Mouse (Mus musculus): ENCODE data around the gene Kcnip1.

Gene Kcnip1

DNA sequence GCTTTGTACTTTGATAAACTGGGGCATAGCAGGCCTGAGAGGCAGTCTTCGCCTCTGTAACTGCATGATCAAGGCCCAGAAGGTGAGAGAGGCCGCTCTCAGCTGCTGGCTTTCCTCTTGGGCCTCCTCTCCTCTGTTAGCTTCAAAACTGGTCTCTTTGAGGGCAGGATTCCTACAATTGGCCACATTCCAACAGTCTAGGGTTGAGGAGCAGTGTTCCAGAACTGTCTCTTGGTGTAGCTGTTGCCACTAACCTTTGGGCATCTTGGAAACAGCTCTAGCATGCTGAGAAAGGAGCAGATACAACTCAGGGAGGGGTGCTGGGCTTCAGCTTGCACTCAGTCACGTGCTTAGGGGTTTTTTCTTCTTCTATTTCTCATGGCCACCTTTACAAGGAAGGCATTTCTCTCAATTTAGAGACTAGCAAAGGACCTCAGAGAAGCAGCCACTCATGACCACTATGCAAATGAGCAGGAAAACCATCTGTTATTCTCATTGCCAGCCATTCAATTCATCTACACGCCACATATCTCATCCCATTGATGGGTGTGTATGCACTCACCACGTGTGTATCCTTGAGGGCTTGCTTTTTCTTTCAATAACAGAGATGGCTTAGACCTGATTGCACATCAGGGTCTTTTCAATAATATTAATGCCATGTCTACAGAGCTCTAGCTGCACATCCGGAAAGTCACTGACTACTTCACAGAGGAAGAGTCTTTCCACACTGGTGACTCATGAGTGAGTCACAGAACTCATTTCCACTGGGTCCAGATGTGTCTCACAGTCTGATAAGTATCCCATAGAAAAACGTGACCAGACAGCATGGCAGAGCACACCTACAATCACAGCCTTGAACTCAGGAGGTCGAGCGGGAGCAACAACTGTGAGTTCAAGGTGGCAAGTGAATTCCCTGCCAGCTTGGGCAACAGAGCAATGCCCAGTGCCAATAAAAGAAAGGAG is 225.7 kb downstream of the Kcnip1 start:
- DNase-seq (ENCODE audit: low read depth, low spot score): no peak

DNA sequence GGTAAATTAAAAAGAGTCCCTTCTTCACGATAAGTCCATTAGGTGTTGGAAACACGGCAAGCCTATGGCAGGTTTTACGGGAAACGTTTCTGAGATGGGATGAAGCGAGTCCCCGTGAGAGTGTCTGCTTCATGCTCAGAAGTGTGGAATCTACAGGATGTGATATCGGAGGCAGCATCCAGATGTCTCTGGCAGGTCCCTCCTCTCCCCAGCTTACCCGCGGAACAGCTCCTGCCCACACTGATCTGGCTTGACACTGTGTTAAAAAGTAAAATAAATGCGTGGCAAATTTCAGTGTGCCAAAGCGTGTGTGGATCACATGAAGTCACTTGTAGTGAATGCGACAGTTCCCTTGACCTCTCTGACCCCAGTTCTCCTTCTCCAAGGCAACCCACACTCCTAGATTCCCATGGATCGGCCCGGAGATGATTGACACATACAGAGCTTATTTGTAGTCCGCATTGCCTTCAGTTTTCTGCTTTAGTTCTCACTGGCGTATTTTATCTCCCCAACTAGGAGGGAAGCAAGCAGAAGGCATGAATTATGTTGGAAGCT is 231.7 kb downstream of the Kcnip1 start:
- no peak for DNase-seq (ENCODE audit: low read depth, low spot score)

GRCm38 (mm10) chr11:33756624-33757023 is 236.3 kb downstream of the Kcnip1 start:
- no peak for DNase-seq (ENCODE audit: low read depth, low spot score)

DNA sequence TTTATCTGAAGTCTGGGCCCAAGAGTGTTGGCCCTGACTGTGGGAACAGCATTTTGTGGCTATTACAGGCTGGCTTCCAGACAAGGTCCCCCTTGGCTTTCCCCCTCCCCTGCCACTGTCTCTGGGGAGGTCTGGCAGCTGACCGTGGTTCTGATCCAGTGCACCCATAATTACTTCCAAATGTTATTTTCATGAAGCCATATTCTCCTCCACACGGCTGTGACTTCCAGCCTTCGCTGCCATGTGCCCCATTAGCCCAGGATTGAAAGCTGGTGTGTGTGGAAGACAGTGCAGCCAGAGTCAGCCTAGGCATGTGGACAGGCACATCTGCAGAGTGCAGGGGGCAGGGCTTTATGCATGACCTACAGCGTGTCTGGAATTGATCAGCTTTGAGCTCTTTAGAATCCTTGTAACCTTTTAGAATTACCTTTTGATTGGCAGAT is 240.5 kb downstream of the Kcnip1 start:
- no peak for DNase-seq (ENCODE audit: low read depth, low spot score)

GRCm38 (mm10) chr11:33751503-33751902 is 241.4 kb downstream of the Kcnip1 start:
- no peak for DNase-seq (ENCODE audit: low read depth, low spot score)

- DNase-seq (ENCODE audit: low read depth, low spot score): no peak
Measured at GRCm38 (mm10) chr11:33749979-33750378, 243.0 kb downstream of the Kcnip1 start.

DNA sequence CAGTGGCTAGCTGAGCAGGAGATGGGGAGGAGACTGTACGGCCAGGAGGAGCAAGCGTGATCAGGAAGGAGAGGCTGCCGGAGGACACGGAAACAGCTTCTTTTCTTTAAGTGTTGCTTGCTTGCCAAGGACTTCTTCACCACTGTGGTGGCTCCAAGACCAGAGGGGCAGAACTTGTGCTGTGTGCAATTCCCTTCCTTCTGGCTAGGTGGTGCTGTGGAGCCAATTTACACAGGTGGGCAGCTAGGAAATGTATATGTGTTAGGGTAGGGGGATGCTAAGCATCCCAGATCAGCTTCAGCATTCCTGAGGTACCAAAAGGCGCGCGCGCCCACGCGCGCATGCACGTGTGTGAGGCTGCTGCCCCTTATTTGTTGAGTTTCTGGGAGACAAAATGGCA is 243.5 kb downstream of the Kcnip1 start:
- no peak for DNase-seq (ENCODE audit: low read depth, low spot score)

GRCm38 (mm10) chr11:33748754-33749153 is 244.2 kb downstream of the Kcnip1 start:
- DNase-seq (ENCODE audit: low read depth, low spot score): no peak

DNA sequence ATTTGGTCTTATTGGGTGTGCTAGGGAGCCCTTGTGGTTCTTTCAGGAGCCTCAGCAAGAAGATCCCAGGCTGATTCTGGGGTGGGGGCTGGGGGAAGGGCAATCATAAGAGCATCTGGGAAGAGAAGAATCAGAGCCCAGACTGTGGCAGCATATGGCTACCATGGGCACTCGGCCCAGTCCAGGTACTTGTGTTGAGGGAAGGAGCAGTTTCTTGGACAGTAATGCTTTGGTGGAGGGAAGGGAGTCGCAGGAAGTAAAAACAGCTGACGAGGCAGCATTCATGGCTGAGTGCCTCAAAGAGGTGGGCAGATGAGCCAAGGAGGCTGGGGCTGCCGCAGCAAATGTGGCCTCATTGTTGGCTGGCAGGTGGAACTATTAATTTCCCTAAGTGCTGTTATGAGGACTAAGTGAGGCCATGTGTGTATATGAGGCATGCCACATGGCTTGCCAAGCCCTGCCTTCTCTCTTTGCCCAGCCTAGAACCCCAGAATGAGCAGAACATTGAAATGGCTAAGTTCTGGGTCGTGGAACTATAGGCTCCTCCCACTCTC is 245.5 kb downstream of the Kcnip1 start:
- no peak for DNase-seq (ENCODE audit: low read depth, low spot score)

DNA sequence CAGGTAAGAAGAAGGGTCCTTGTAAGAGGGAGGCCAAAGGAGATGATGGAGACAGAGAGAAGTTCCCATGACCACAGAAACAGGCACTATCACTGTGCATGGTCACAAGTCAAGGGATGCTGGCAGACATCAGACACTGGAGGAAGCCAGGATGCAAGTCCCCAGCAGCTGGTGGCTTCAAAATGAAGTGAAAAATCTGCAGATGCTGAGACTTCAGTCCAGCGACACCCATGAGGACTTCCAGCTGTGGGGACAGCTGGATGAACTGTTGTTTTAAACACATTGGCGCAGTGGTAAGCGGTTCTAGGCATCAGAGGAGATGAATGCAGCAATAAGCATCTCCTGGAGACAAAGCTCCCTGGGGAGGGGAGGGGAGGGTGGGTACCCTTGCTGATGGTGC is 246.6 kb downstream of the Kcnip1 start:
- no peak for DNase-seq (ENCODE audit: low read depth, low spot score)

- no peak for DNase-seq (ENCODE audit: low read depth, low spot score)
Measured at GRCm38 (mm10) chr11:33745821-33746329, 247.1 kb downstream of the Kcnip1 start.

GRCm38 (mm10) chr11:33744429-33744828 is 248.5 kb downstream of the Kcnip1 start:
- DNase-seq (ENCODE audit: low read depth, low spot score): peak; percentile 25

GRCm38 (mm10) chr11:33740187-33740586 is 252.8 kb downstream of the Kcnip1 start:
- no peak for DNase-seq (ENCODE audit: low read depth, low spot score)

- no peak for DNase-seq (ENCODE audit: low read depth, low spot score)
Measured at GRCm38 (mm10) chr11:33736426-33736825, 256.5 kb downstream of the Kcnip1 start.

- peak; percentile 25 for DNase-seq (ENCODE audit: low read depth, low spot score)
Measured at GRCm38 (mm10) chr11:33733269-33733668, 259.7 kb downstream of the Kcnip1 start.

GRCm38 (mm10) chr11:33732358-33732757 is 260.6 kb downstream of the Kcnip1 start:
- no peak for DNase-seq (ENCODE audit: low read depth, low spot score)

DNA sequence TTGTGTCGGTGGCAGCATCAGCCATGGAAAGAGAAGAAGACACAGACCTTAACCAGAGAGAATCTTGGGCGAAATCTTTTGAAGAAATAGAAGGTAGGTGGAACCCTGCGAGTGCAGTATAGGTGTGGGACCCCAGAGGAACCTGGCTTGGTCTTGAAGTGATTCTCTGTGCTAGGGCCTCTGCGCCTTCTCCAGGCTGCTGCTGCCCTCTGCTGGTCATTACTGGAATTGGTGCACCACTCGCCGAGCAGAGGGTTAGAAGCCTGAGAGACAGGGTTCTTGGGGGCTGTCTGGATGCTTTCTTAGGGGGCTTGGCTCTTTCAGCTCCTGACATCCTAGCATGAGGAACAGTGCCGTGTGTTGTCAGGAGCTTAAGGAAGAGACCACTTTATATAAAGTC is 271.7 kb downstream of the Kcnip1 start:
- DNase-seq (ENCODE audit: low read depth, low spot score): peak; percentile 50

DNA sequence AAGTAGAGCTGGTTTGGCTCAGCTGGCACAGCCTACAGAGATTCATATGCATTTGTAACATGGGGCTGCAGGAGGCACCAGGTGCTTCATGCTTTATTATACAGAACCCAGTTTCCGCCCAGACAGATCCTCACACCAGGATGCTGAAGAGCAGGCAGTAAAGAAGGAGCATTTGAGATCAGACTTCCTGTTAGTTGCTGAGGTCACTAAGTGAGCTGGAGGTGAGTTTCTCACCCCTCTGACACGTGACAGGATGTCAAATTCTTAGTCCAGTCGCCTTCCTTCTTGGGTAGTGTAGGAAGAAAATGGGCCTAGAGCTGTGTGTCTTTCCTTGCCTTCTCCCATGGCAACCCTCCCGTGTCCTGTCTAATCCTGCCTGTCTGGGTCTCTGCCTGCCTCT is 286.2 kb downstream of the Kcnip1 start:
- peak; percentile 35 for DNase-seq (ENCODE audit: low read depth, low spot score)

- DNase-seq (ENCODE audit: low read depth, low spot score): peak; percentile 39
Measured at GRCm38 (mm10) chr11:33701958-33702459, 290.9 kb downstream of the Kcnip1 start.

GRCm38 (mm10) chr11:33701236-33701957 is 291.6 kb downstream of the Kcnip1 start:
- DNase-seq (ENCODE audit: low read depth, low spot score): no peak

DNA sequence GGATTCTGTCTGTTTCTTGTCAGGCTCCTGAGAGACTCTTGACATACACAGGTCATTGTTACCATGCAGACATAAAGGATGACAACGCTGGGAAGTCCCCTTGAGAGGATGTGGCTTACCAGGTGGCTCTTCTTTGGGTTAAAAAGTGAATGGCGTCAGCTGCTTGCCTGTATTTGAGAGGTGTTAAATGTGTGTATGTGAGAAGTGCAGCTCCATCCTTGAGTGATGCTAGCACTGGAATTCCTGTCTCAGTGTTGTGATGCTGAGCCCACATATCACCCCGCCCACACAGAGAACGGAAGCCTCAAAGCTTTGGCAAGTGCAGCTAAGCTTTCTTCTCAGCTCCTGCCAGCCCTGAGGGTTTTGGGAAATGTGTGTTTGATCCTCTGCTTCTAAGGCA is 292.2 kb downstream of the Kcnip1 start:
- DNase-seq (ENCODE audit: low read depth, low spot score): peak; percentile 89

- DNase-seq (ENCODE audit: low read depth, low spot score): no peak
Measured at GRCm38 (mm10) chr11:33690181-33690580, 302.8 kb downstream of the Kcnip1 start.

All from CD4-positive helper T cell, adult 2 months (primary cell).